Mouse (Mus musculus) limb, embryonic 14.5 days (tissue): ENCODE measurements at regions not wholly inside any gene's neighbourhood (a gene's known extent, or its start where the extent isn't known, plus 50 kb on each side); places are given as distances from the start of the nearest gene placed in this dataset.

Experiments
- ATAC-seq: fragments of 200-750 bp; cut with Nextera tagmentation; 2 replicates; pipeline ENCODE4 v1.8.0; 2017; ENCODE audit warnings: low read depth, moderate number of reproducible peaks, moderate TSS enrichment; ENCODE audit not compliant: low FRiP score
- DNase-seq: peaks from one replicate; pipeline ENCODE4 v3.0.0-alpha.2; 2015; ENCODE audit warnings: low spot score
- H3K27ac ChIP-seq: fragments of 300-500 bp; sonication (generic); replicated peaks from 2 replicates; pipeline ENCODE4 v1.5.1; 2014; ENCODE audit warnings: low read depth, mild to moderate bottlenecking, low read length, moderate library complexity, mixed read lengths
- H3K27me3 ChIP-seq: fragments of 300-500 bp; sonication (generic); 2 replicates; pipeline ENCODE4 v1.6.1; 2014; ENCODE audit warnings: low read length, mixed read lengths; ENCODE audit not compliant: control insufficient read depth, insufficient read depth
- H3K36me3 ChIP-seq: fragments of 300-500 bp; sonication (generic); 2 replicates; pipeline ENCODE4 v1.6.1; 2014; ENCODE audit warnings: mild to moderate bottlenecking, low read length, moderate library complexity, mixed read lengths; ENCODE audit not compliant: control insufficient read depth, insufficient read depth
- H3K4me1 ChIP-seq: fragments of 300-500 bp; sonication (generic); 2 replicates; pipeline ENCODE4 v1.6.1; 2014; ENCODE audit warnings: antibody characterized with exemption, low read length, mixed read lengths; ENCODE audit not compliant: control insufficient read depth, insufficient read depth
- H3K4me2 ChIP-seq: fragments of 300-500 bp; sonication (generic); replicated peaks from 2 replicates; pipeline ENCODE4 v1.6.1; 2014; ENCODE audit warnings: low read depth, mild to moderate bottlenecking, low read length, moderate library complexity; ENCODE audit not compliant: severe bottlenecking
- H3K4me3 ChIP-seq: fragments of 300-500 bp; sonication (generic); replicated peaks from 2 replicates; pipeline ENCODE4 v1.5.1; 2014; ENCODE audit warnings: low read length
- H3K9ac ChIP-seq: fragments of 300-500 bp; sonication (generic); 2 replicates; pipeline ENCODE4 v1.6.1; 2014; ENCODE audit warnings: mild to moderate bottlenecking, low read depth, low read length, moderate library complexity; ENCODE audit not compliant: severe bottlenecking
- H3K9me3 ChIP-seq: fragments of 300-500 bp; sonication (generic); 2 replicates; pipeline ENCODE4 v1.6.1; 2016; ENCODE audit warnings: low read length; ENCODE audit not compliant: control insufficient read depth
- POLR2A ChIP-seq: fragments of 200-500 bp; IDR thresholded peaks from 2 replicates; pipeline ENCODE4 v1.8.0; 2012; ENCODE audit warnings: inconsistent platforms, mild to moderate bottlenecking, moderate library complexity, borderline replicate concordance; ENCODE audit not compliant: insufficient read depth, insufficient read length; ENCODE audit errors: extremely low read depth
- WGBS: fragments of 180-500 bp; shearing (Covaris S2); extraction: QIAGEN DNeasy Blood & Tissue Kit; methylation state at CpG from one replicate; pipeline ENCODE4 v1.1.7; 2014; 5-methylcytosine and 5-hydroxymethylcytosine counted together

- Histone ChIP-seq H3K9ac (no peak overlapping the region), H3K4me2 (no peak overlapping the region), H3K4me3 (no peak overlapping the region), H3K9me3 (no peaks in the 10 kb centered on the region), H3K27me3 (no peaks in the 10 kb centered on the region), H3K36me3 (no peaks in the 10 kb centered on the region), H3K27ac (no peak overlapping the region), H3K4me1 (no peaks in the 10 kb centered on the region)
- no peak for TF ChIP-seq POLR2A
- ATAC-seq (no peak), DNase-seq (no peak)
- 51% methylated on average over 2 of the region's 2 CpGs for WGBS
These were observed 116.5 kb upstream of the Teddm2 start for GRCm38 (mm10) chr1:154016516-154016915.

DNA sequence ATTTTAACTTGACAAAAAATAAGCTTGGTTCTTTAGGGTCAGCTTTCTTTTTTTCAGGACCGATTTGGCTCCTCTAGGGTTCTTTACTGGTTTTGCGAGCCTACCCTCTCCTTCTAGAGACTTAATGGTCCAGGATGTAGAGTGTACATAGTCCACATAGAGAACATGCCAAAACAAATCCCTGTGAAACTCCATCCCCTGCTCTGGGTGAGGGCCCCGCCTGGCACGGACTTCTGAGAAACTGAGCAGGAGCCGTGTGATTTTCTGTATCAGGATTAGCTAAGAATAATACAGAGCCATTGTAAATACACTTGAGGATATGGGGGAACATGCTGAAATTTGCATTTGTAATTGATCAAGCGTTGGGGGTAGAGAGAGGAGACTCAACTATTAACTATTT, 118.2 kb upstream of the Teddm2 start:
- ATAC-seq = no peak
- Histone ChIP-seq H3K4me2 (no peak overlapping the region), H3K36me3 (no peaks in the 10 kb centered on the region), H3K27me3 (no peaks in the 10 kb centered on the region), H3K9ac (no peak overlapping the region), H3K27ac (no peak overlapping the region), H3K4me1 (no peaks in the 10 kb centered on the region), H3K4me3 (no peak overlapping the region), H3K9me3 (no peaks in the 10 kb centered on the region)
- no peak for DNase-seq
- 63% methylated on average over 6 of the region's 6 CpGs for WGBS
- no peak for TF ChIP-seq POLR2A

DNA sequence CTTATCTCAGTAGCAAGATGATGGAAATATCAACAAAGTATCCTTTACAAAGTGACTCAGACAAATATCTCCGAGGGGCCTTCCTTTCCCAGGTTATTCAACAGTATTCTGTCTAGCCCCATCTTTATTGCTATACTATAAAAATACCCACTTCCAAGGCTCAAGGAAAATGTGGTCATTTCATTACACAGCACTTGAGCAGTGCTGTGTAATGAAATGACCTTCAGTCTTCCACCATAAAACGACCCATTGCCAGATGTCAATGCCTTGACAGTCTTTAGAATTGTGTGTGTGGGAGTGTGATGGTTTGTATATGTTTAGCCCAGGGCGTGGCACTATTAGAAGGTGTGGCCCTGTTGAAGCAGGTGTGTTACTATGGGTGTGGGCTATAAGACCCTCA, 124.3 kb upstream of the Teddm2 start:
- Histone ChIP-seq H3K9ac (no peak overlapping the region), H3K27ac (no peak overlapping the region), H3K4me2 (no peak overlapping the region), H3K4me1 (no peaks in the 10 kb centered on the region), H3K27me3 (no peaks in the 10 kb centered on the region), H3K9me3 (no peaks in the 10 kb centered on the region), H3K4me3 (no peak overlapping the region), H3K36me3 (no peaks in the 10 kb centered on the region)
- TF ChIP-seq POLR2A = no peak
- no peak for DNase-seq
- no peak for ATAC-seq
- 53% methylated on average over 3 of the region's 3 CpGs for WGBS

- Histone ChIP-seq H3K4me1 (no peaks in the 10 kb centered on the region), H3K4me3 (no peak overlapping the region), H3K36me3 (no peaks in the 10 kb centered on the region), H3K27me3 (no peaks in the 10 kb centered on the region), H3K27ac (no peak overlapping the region), H3K9me3 (no peaks in the 10 kb centered on the region), H3K4me2 (no peak overlapping the region), H3K9ac (no peak overlapping the region)
- ATAC-seq = no peak
- no peak for TF ChIP-seq POLR2A
- WGBS = 79% methylated on average over 4 of the region's 4 CpGs
- no peak for DNase-seq
These were observed 127.3 kb upstream of the Teddm2 start for GRCm38 (mm10) chr1:154027303-154027702.

- Histone ChIP-seq H3K27me3 (no peaks in the 10 kb centered on the region), H3K4me2 (no peak overlapping the region), H3K27ac (no peak overlapping the region), H3K4me3 (no peak overlapping the region), H3K9me3 (no peaks in the 10 kb centered on the region), H3K36me3 (no peaks in the 10 kb centered on the region), H3K9ac (no peak overlapping the region), H3K4me1 (no peaks in the 10 kb centered on the region)
- no peak for TF ChIP-seq POLR2A
- WGBS = 77% methylated on average over 3 of the region's 3 CpGs
- DNase-seq (no peak), ATAC-seq (no peak)
These were observed 129.8 kb upstream of the Teddm2 start for GRCm38 (mm10) chr1:154029826-154030225.

GRCm38 (mm10) chr1:154032669-154033099, 132.7 kb upstream of the Teddm2 start:
- Histone ChIP-seq H3K9ac (no peak overlapping the region), H3K4me3 (no peak overlapping the region), H3K4me2 (peak overlapping the region; percentile 38; the same call in 1 of the 2 replicates), H3K4me1 (no peaks in the 10 kb centered on the region), H3K36me3 (no peaks in the 10 kb centered on the region), H3K27ac (no peak overlapping the region), H3K9me3 (no peaks in the 10 kb centered on the region), H3K27me3 (no peaks in the 10 kb centered on the region)
- no peak for TF ChIP-seq POLR2A
- DNase-seq (peak; percentile 76), ATAC-seq (no peak)
- WGBS = 18% methylated on average over 14 of the region's 14 CpGs
